Comparison of ENCODE assay signal across 20 mouse cellular contexts in genomic region chr19:56692451-56692850, GRCm38 (mm10). TPM values are rescaled to one million over a fixed set of nuclear protein-coding genes. Genes with fewer than 3 reads are reported as not detected.
DNase-seq lines count a peak whose midpoint lies in the region; ATAC-seq and TF ChIP-seq lines count a peak whose summit lies in the region.
"Had no signal": no experiment of that assay in that cellular context is flagged by ENCODE, and none has a peak within 500 bp of the region (broad histone marks: within the 10 kb centered on the region; RNA-seq: fewer than 3 reads in every experiment).

No protein-coding gene starts in this region.

- no peak for ATAC-seq in forebrain, embryonic 11.5 days (replicated peaks; ENCODE audit: low FRiP score)
- no peak for ATAC-seq in midbrain, postnatal 0 days (ENCODE audit: low FRiP score)
- 0 out of 2 replicates have a peak, but pooled peaks have one; percentile 35 for ATAC-seq in embryonic facial prominence, embryonic 12.5 days (ENCODE audit: insufficient number of reproducible peaks, insufficient read depth, low FRiP score, low TSS enrichment)
- ATAC-seq: forebrain, embryonic 14.5 days had no signal

- WGBS in forebrain, embryonic 10.5 days: 32% methylated on average over 5 of the region's 5 CpGs
- 45% methylated on average over 5 of the region's 5 CpGs for WGBS in forebrain, embryonic 11.5 days
- 15% methylated on average over 5 of the region's 5 CpGs for WGBS in midbrain, embryonic 10.5 days
- WGBS in midbrain, postnatal 0 days: 31% methylated on average over 5 of the region's 5 CpGs
- WGBS in embryonic facial prominence, embryonic 12.5 days: 14% methylated on average over 5 of the region's 5 CpGs

- H3K9me3 ChIP-seq in forebrain, embryonic 10.5 days: no peaks in the 10 kb centered on the region
- H3K9me3 ChIP-seq in forebrain, embryonic 11.5 days (ENCODE audit: control insufficient read depth, low read length): no peaks in the 10 kb centered on the region
- no peaks in the 10 kb centered on the region for H3K9me3 ChIP-seq in midbrain, embryonic 10.5 days (replicated peaks)
- no peaks in the 10 kb centered on the region for H3K9me3 ChIP-seq in midbrain, postnatal 0 days (ENCODE audit: low read length)
- H3K9me3 ChIP-seq in embryonic facial prominence, embryonic 12.5 days: no peaks in the 10 kb centered on the region
- H3K9me3 ChIP-seq: heart, embryonic 15.5 days; hindbrain, embryonic 12.5 days; kidney, embryonic 15.5 days; limb, embryonic 13.5 days had no signal

- no peaks in the 10 kb centered on the region for H3K36me3 ChIP-seq in forebrain, embryonic 10.5 days (replicated peaks)
- H3K36me3 ChIP-seq in forebrain, embryonic 11.5 days (ENCODE audit: control insufficient read depth, insufficient read depth, low read length): no peaks in the 10 kb centered on the region
- no peaks in the 10 kb centered on the region for H3K36me3 ChIP-seq in midbrain, embryonic 10.5 days
- no peaks in the 10 kb centered on the region for H3K36me3 ChIP-seq in midbrain, postnatal 0 days (ENCODE audit: insufficient read depth, low read length)
- H3K36me3 ChIP-seq in embryonic facial prominence, embryonic 12.5 days: no peaks in the 10 kb centered on the region
- H3K36me3 ChIP-seq: heart, embryonic 15.5 days; hindbrain, embryonic 12.5 days; kidney, embryonic 15.5 days; limb, embryonic 13.5 days had no signal

- no peak overlapping the region for H3K4me2 ChIP-seq in forebrain, embryonic 11.5 days (ENCODE audit: low read depth, low read length, severe bottlenecking)
- no peak overlapping the region for H3K4me2 ChIP-seq in midbrain, postnatal 0 days (ENCODE audit: low read depth, low read length, poor library complexity, severe bottlenecking)
- no peak overlapping the region for H3K4me2 ChIP-seq in embryonic facial prominence, embryonic 12.5 days (replicated peaks)
- H3K4me2 ChIP-seq: heart, embryonic 15.5 days; hindbrain, embryonic 12.5 days; kidney, embryonic 15.5 days; limb, embryonic 13.5 days; lung, embryonic 14.5 days had no signal

- no peaks in the 10 kb centered on the region for H3K27me3 ChIP-seq in forebrain, embryonic 10.5 days (ENCODE audit: poor library complexity, severe bottlenecking)
- no peaks in the 10 kb centered on the region for H3K27me3 ChIP-seq in forebrain, embryonic 11.5 days (ENCODE audit: control insufficient read depth, insufficient read depth, low read length)
- H3K27me3 ChIP-seq in midbrain, embryonic 10.5 days (ENCODE audit: low read depth, poor library complexity, severe bottlenecking): no peaks in the 10 kb centered on the region
- H3K27me3 ChIP-seq in midbrain, postnatal 0 days (ENCODE audit: insufficient read depth, low read length): no peaks in the 10 kb centered on the region
- no peaks in the 10 kb centered on the region for H3K27me3 ChIP-seq in embryonic facial prominence, embryonic 12.5 days
- H3K27me3 ChIP-seq: heart, embryonic 15.5 days; hindbrain, embryonic 12.5 days; limb, embryonic 13.5 days had no signal

- TF ChIP-seq CTCF in midbrain, postnatal 0 days (IDR thresholded peaks at IDR 0.05): no peak

- peak overlapping the region; percentile 32; the same call in 1 of the 2 replicates for H3K27ac ChIP-seq in forebrain, embryonic 10.5 days
- no peak overlapping the region for H3K27ac ChIP-seq in forebrain, embryonic 11.5 days (ENCODE audit: low read depth, low read length)
- no peak overlapping the region; the same call in 1 of the 2 replicates for H3K27ac ChIP-seq in midbrain, embryonic 10.5 days (replicated peaks)
- H3K27ac ChIP-seq in midbrain, postnatal 0 days (ENCODE audit: low read depth, low read length): no peak overlapping the region
- no peak overlapping the region for H3K27ac ChIP-seq in embryonic facial prominence, embryonic 12.5 days
- H3K27ac ChIP-seq: heart, embryonic 15.5 days; hindbrain, embryonic 12.5 days; kidney, embryonic 15.5 days; limb, embryonic 13.5 days had no signal

- no peak overlapping the region for H3K4me3 ChIP-seq in forebrain, embryonic 10.5 days
- no peak overlapping the region for H3K4me3 ChIP-seq in forebrain, embryonic 11.5 days (ENCODE audit: low read depth, low read length)
- H3K4me3 ChIP-seq in midbrain, embryonic 10.5 days: no peak overlapping the region
- no peak overlapping the region for H3K4me3 ChIP-seq in midbrain, postnatal 0 days (ENCODE audit: low read depth, low read length)
- H3K4me3 ChIP-seq in embryonic facial prominence, embryonic 12.5 days: no peak overlapping the region
- H3K4me3 ChIP-seq: heart, embryonic 15.5 days; hindbrain, embryonic 12.5 days; kidney, embryonic 15.5 days; limb, embryonic 13.5 days had no signal

- H3K9ac ChIP-seq in forebrain, embryonic 11.5 days (ENCODE audit: low read length): no peak overlapping the region
- H3K9ac ChIP-seq in midbrain, postnatal 0 days (replicated peaks; ENCODE audit: low read length, poor library complexity, severe bottlenecking): no peak overlapping the region
- no peak overlapping the region for H3K9ac ChIP-seq in embryonic facial prominence, embryonic 12.5 days
- H3K9ac ChIP-seq: heart, embryonic 15.5 days; hindbrain, embryonic 12.5 days; kidney, embryonic 15.5 days; limb, embryonic 13.5 days; lung, embryonic 14.5 days had no signal

- peaks cover 20% of the 10 kb centered on the region for H3K4me1 ChIP-seq in forebrain, embryonic 10.5 days
- H3K4me1 ChIP-seq in forebrain, embryonic 11.5 days (replicated peaks; ENCODE audit: control insufficient read depth, insufficient read depth, low read length): no peaks in the 10 kb centered on the region
- H3K4me1 ChIP-seq in midbrain, embryonic 10.5 days: peaks cover 19% of the 10 kb centered on the region
- no peaks in the 10 kb centered on the region for H3K4me1 ChIP-seq in midbrain, postnatal 0 days (ENCODE audit: insufficient read depth, low read length)
- H3K4me1 ChIP-seq in embryonic facial prominence, embryonic 12.5 days: no peaks in the 10 kb centered on the region
- H3K4me1 ChIP-seq: kidney, embryonic 15.5 days; limb, embryonic 13.5 days had no signal

- DNase-seq in forebrain, embryonic 10.5 days (ENCODE audit: extremely low spot score, low spot score): no peak
- DNase-seq in forebrain, embryonic 11.5 days (ENCODE audit: low spot score): no peak
- DNase-seq in midbrain, embryonic 10.5 days (ENCODE audit: low spot score): peak; percentile 41
- DNase-seq in midbrain, postnatal 0 days (ENCODE audit: low spot score): no peak
- no peak for DNase-seq in gastrocnemius, adult 8-10 months (ENCODE audit: low spot score in 2 of 2)
- no peak for DNase-seq in MN1 (ENCODE audit: low spot score)
- DNase-seq in layer of hippocampus, postnatal 14 days (ENCODE audit: low spot score in 2 of 2): no peak
- DNase-seq: adrenal gland, postnatal 25 days; cerebellum, adult 2 months; lung, embryonic 14.5 days; lung, postnatal 4 days; midbrain, embryonic 14.5 days; spleen, adult 18-20 months; thymus, adult 18-20 months had no signal

RNA-seq across cellular contexts. Expression of gene Adrb1, which starts 29.5 kb away (rescaled TPM):
- polyA plus RNA-seq in forebrain, embryonic 10.5 days (2016; fragmentation: Nextera tagmentation; extraction: Ambion mirVana): 0.07 and 0.21 TPM in 2 replicates
- 0.17 and 0.23 TPM in 2 replicates for polyA plus RNA-seq in forebrain, embryonic 11.5 days (2014; fragmentation: Nextera tagmentation; extraction: Ambion mirVana)
- polyA plus RNA-seq in midbrain, embryonic 10.5 days (2016; fragmentation: Nextera tagmentation; extraction: Ambion mirVana): 0.09 and 0.19 TPM in 2 replicates
- total RNA-seq in midbrain, postnatal 0 days (2014; rRNA removed): 5.1 and 7.6 TPM in 2 replicates
- 2.0 and 2.9 TPM in 2 replicates for polyA plus RNA-seq in midbrain, postnatal 0 days (2015; fragmentation: Nextera tagmentation; extraction: Ambion mirVana)
- 1.2 and 1.5 TPM in 2 replicates for polyA plus RNA-seq in embryonic facial prominence, embryonic 12.5 days (2016; fragmentation: Nextera tagmentation; extraction: Ambion mirVana)
- under 1 TPM in 2 of 4 experiments, not detected in 2; 0.07 to 0.08 TPM for total RNA-seq in gastrocnemius, adult 8-10 months (2022)
- 10 to 100 TPM; 12.1 to 15.7 TPM for total RNA-seq in layer of hippocampus, postnatal 14 days (2021)
